Mouse (Mus musculus): Measurements from ENCODE around the gene Defb21. TPM values are rescaled to one million over a fixed set of nuclear protein-coding genes. Genes with fewer than 3 reads are reported as not detected.

Defb21 gene
- polyA plus RNA-seq, 1 experiment, result not detected

DNA sequence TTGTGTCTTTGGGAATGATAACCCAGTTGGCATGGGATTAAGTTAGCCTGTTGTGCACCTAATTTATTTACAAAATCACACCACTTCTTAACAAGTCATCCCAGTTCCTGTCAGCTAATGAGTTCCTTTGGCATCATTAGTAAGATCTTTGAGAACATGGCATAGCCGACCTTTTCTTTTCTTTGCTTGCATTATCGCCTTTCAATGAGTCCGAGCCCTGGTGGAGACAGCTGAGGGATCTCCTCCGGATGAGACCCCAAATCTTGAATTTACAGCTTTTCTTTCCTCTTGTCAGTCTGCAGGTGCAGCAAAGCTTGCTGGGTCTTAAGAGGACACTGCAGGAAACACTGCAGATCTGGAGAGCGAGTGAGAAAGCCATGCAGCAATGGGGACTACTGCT lies 3.5 kb upstream of the Defb21 start, which contains the start of gene Gm17416:
Gm17416 (plus strand) TSS at position 301 of the 400 bp plus-strand sequence.
- Histone ChIP-seq H3K27me3 (replicated peaks) (peaks cover 55% of the 10 kb centered on the region), H3K4me3 (replicated peaks) (no peak within 1 kb of the TSS), H3K9me3 (peaks cover 13% of the 10 kb centered on the region), H3K4me1 (0 out of 2 replicates have a peak, but pooled peaks cover 4% of the 10 kb centered on the region), H3K36me3 (replicated peaks; ENCODE audit: low read length) (no peaks in the 10 kb centered on the region)
- TF ChIP-seq FLI1 (IDR thresholded peaks at IDR 0.05; ENCODE audit: low read length) (no peak), GATA1 (IDR thresholded peaks at IDR 0.05; ENCODE audit: borderline replicate concordance, low read length) (no peak)

DNA sequence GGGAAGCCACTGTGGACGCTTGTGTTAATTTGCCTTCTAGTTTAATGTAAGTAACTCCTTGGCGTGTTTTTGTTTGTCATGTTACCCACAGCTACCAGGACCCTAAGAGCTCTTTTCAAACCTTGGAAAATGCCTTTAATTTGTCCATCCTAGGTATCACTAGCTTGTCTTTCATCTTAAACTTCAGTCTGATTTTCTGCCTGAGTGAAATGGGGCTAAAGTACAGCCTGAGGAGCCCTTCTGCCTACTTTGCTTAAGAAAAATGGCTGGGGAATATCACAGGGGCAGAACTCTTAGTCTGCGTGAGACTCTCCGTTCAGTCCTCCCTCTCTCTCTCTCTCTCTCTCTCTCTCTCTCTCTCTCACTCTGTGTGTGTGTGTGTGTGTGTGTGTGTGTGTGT lies 2.7 kb upstream of the Defb21 start:
- Histone ChIP-seq H3K27me3 (replicated peaks) (peaks cover 60% of the 10 kb centered on the region), H3K36me3 (replicated peaks; ENCODE audit: low read length) (no peaks in the 10 kb centered on the region), H3K4me1 (0 out of 2 replicates have a peak, but pooled peaks cover 4% of the 10 kb centered on the region), H3K9me3 (peaks cover 13% of the 10 kb centered on the region), H3K4me3 (replicated peaks) (no peak overlapping the region)
- no peak for TF ChIP-seq GATA1 (IDR thresholded peaks at IDR 0.05; ENCODE audit: borderline replicate concordance, low read length)
- TF ChIP-seq FLI1 (IDR thresholded peaks at IDR 0.05; ENCODE audit: low read length), result no peak

DNA sequence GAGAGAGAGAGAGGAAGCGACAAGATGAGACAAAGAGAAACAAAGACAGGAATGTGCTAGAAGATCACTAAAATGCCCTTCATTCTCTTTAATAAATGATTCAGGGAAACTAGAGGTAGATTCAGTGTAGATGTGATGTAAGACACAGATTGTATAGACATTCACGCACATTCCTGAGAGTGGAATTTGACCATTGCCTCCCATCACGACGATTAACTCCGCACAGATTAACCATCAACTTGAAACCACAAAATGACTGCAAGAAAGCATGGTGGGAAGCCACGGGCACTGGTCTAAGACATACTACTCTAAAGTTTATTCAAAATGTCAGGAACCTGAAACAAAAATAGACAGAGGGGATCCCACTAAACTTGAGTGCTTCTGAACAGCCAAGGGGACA lies 2.2 kb upstream of the Defb21 start:
- TF ChIP-seq GATA1 (IDR thresholded peaks at IDR 0.05; ENCODE audit: borderline replicate concordance, low read length) (no peak), FLI1 (IDR thresholded peaks at IDR 0.05; ENCODE audit: low read length) (no peak)
- Histone ChIP-seq H3K4me3 (replicated peaks) (no peak overlapping the region), H3K36me3 (replicated peaks; ENCODE audit: low read length) (no peaks in the 10 kb centered on the region), H3K9me3 (peaks cover 13% of the 10 kb centered on the region), H3K4me1 (0 out of 2 replicates have a peak, but pooled peaks cover 4% of the 10 kb centered on the region), H3K27me3 (replicated peaks) (peaks cover 59% of the 10 kb centered on the region)

DNA sequence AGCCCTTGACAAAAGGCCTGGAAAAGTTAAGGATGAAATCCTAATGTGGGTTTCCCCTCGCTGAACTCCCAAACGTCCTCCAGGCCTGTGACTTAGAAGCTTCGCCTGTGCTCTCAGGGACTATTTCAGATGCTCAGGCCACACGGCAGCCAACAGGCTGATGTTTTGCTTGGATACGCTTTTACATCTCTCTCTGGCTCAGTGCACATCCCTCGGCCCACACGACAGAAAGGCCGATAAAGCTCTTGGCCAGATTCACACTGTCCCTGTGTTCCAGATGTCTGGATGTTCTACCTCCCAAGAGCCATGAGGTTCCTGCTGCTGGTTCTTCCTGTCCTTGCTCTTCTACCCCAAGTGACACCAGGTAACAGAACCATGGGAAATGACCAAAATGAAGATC lies 940 bp downstream of the Defb21 start:
- no peak overlapping the region for H3K4me3 ChIP-seq (replicated peaks)
- no peaks in the 10 kb centered on the region for H3K36me3 ChIP-seq (replicated peaks; ENCODE audit: low read length)
- H3K27me3 ChIP-seq (replicated peaks), result peaks cover 67% of the 10 kb centered on the region
- H3K4me1 ChIP-seq, result peaks cover 5% of the 10 kb centered on the region; the same call in 1 of the 2 replicates
- TF ChIP-seq GATA1 (IDR thresholded peaks at IDR 0.05; ENCODE audit: borderline replicate concordance, low read length) (no peak), FLI1 (IDR thresholded peaks at IDR 0.05; ENCODE audit: low read length) (no peak)
- peaks cover 10% of the 10 kb centered on the region for H3K9me3 ChIP-seq

DNA sequence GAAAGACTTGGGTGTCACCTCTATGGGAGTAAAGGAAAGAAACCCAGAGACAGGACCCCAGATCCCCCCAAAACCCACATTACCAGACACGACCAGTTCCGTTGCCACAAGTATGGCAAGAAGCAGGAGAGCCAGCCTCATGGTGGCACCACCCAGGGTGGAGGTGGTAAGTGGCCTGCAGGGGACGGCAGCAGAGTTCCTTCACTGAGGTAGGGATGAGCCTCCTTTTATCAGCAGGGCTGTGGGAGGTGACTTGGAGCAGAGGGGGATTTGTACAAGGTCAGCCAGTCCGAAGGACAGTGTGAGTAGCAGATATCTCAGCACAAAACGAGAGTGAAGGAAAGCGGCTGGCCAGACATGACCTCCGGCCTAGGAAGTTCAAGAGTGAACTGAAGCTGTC lies 7.6 kb downstream of the Defb21 start, which contains the start of gene Defb19:
Defb19 (minus strand) TSS at position 206 of the 400 bp plus-strand sequence.
- no peaks in the 10 kb centered on the region for H3K9me3 ChIP-seq
- peaks cover 64% of the 10 kb centered on the region for H3K27me3 ChIP-seq (replicated peaks)
- TF ChIP-seq FLI1 (IDR thresholded peaks at IDR 0.05; ENCODE audit: low read length) (no peak), GATA1 (IDR thresholded peaks at IDR 0.05; ENCODE audit: borderline replicate concordance, low read length) (no peak)
- peaks cover 25% of the 10 kb centered on the region for H3K4me1 ChIP-seq
- H3K36me3 ChIP-seq (replicated peaks; ENCODE audit: low read length), result no peaks in the 10 kb centered on the region
- no peak within 1 kb of the TSS for H3K4me3 ChIP-seq (replicated peaks)

DNA sequence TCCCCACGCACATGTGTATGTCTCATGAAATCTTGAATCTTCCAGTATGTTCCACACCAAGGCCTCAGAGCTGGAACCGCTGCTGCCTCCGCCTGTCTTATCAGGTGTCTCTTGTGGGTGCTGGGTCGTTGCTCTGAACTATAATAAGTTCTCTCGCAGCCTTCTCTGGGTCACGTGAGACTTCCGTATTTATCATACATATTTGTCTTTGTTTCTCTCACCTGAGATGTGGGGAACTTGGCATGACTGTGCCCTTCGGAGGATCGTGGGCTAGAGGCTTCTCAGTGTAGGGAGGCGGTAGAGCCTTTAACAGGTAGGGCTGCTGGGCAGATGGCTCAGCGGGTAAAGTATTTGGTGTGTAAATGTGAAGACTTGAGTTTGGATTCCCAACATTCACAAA lies 8.1 kb downstream of the Defb21 start:
- no peak overlapping the region for H3K4me3 ChIP-seq (replicated peaks)
- peaks cover 28% of the 10 kb centered on the region for H3K4me1 ChIP-seq
- TF ChIP-seq GATA1 (IDR thresholded peaks at IDR 0.05; ENCODE audit: borderline replicate concordance, low read length) (no peak), FLI1 (IDR thresholded peaks at IDR 0.05; ENCODE audit: low read length) (no peak)
- H3K9me3 ChIP-seq, result no peaks in the 10 kb centered on the region
- H3K27me3 ChIP-seq (replicated peaks), result peaks cover 67% of the 10 kb centered on the region
- H3K36me3 ChIP-seq (replicated peaks; ENCODE audit: low read length), result no peaks in the 10 kb centered on the region

DNA sequence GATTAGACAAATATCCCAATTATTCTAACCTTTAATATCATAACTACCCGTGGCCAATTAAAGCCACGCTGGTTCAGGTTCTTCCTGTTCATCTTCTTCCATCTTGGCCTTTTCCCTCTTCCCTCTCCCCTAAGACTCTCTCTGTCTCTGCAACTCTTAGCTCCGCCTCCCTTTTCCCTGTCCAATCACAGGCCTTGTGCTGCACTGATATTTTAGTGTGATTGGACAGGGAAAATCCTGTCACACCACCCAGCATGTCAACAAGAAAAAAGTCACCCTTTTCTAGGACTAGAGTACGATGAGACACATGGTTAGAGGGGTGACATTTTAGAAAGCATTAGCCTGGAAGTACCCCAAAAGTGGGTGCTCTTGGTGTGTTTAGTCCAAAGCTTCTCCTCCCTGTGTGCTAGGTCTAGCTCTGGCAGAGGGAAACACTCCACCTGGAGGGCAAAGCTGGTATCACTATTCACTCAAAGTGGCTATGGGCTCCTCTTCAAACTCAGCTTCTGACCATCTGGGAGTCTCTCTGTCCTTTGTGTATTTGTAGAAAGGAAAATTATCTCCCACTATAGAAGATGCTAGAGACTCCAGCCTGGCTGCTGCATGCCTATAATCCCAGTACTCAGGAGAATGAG lies 14.5 kb downstream of the Defb21 start:
- no peak for TF ChIP-seq GATA1 (IDR thresholded peaks at IDR 0.05; ENCODE audit: borderline replicate concordance, low read length)
- TF ChIP-seq FLI1 (IDR thresholded peaks at IDR 0.05; ENCODE audit: low read length), result no peak
- peaks cover 64% of the 10 kb centered on the region for H3K4me1 ChIP-seq
- H3K27me3 ChIP-seq (replicated peaks), result peaks cover 42% of the 10 kb centered on the region
- no peaks in the 10 kb centered on the region for H3K36me3 ChIP-seq (replicated peaks; ENCODE audit: low read length)
- H3K4me3 ChIP-seq (replicated peaks), result no peak overlapping the region
- H3K9me3 ChIP-seq, result no peaks in the 10 kb centered on the region

DNA sequence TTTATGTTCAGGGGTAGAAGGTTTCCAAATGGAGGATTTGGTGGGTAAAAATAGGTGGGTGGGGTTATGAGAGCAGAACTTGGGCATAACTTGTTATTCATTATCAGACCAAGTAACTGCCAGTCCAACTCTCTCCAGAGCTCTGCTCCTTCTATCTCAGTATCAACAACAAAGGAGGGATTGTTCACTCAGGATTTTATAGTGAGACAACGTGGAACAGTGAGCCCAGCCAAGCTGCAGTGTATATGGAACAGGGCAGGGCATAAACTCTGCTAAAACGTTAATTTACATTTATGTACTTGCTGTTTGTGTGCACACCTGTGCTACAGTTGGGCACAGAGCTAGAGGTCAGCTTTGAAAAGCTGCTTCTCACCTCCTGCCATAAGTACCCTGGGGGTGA lies 15.9 kb downstream of the Defb21 start:
- no peak overlapping the region for H3K4me3 ChIP-seq (replicated peaks)
- H3K4me1 ChIP-seq, result peaks cover 65% of the 10 kb centered on the region
- peaks cover 40% of the 10 kb centered on the region for H3K27me3 ChIP-seq (replicated peaks)
- no peaks in the 10 kb centered on the region for H3K36me3 ChIP-seq (replicated peaks; ENCODE audit: low read length)
- H3K9me3 ChIP-seq, result no peaks in the 10 kb centered on the region
- TF ChIP-seq FLI1 (IDR thresholded peaks at IDR 0.05; ENCODE audit: low read length), result no peak
- no peak for TF ChIP-seq GATA1 (IDR thresholded peaks at IDR 0.05; ENCODE audit: borderline replicate concordance, low read length)

DNA sequence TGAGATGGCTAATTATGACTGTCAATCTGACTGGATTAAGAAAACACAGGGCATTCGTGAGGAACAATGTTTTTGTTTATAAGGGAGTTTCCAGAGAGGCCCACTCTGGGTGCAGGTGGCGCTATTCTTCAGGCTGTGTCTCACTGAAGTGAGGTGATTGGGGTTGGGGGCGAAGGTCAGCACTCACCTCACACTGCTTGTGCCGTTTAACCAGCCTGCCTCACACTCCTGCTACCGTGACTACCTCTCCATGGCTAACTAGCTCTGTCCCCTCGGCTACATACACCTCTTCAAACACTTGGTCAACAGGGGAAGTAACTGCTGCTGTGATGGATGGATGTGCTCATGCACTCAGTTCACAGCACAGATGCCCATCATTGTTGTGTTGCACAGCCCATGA lies 16.5 kb downstream of the Defb21 start:
- peak overlapping the region; percentile 5 for H3K4me3 ChIP-seq (replicated peaks)
- H3K27me3 ChIP-seq (replicated peaks), result peaks cover 39% of the 10 kb centered on the region
- peaks cover 59% of the 10 kb centered on the region for H3K4me1 ChIP-seq
- no peak for TF ChIP-seq FLI1 (IDR thresholded peaks at IDR 0.05; ENCODE audit: low read length)
- no peak for TF ChIP-seq GATA1 (IDR thresholded peaks at IDR 0.05; ENCODE audit: borderline replicate concordance, low read length)
- no peaks in the 10 kb centered on the region for H3K9me3 ChIP-seq
- no peaks in the 10 kb centered on the region for H3K36me3 ChIP-seq (replicated peaks; ENCODE audit: low read length)

DNA sequence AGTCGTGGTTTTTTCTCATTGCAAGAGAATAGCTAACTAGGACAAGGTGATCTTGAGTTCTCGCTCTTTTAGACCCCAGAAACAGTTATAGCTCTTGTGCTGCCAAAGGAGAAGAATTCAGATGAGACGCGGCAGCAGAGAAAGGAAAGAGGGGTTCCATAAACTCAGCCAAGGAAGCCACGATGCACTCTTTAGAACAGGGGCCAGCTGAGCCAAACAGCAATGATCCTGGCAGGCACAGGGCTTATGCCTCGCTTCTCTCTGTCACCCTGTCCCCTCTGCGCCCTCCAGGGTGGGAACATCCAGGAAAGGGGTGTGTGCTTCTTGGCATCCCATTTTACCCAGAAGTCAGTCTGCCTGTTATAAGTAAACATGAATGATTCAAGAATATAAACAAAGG lies 26.8 kb downstream of the Defb21 start, which contains the start of gene Defb45:
Defb45 (minus strand) TSS at position 101 of the 400 bp plus-strand sequence.
- H3K4me3 ChIP-seq (replicated peaks), result no peak within 1 kb of the TSS
- H3K36me3 ChIP-seq (replicated peaks; ENCODE audit: low read length), result no peaks in the 10 kb centered on the region
- H3K27me3 ChIP-seq (replicated peaks), result peaks cover 10% of the 10 kb centered on the region
- no peak for TF ChIP-seq FLI1 (IDR thresholded peaks at IDR 0.05; ENCODE audit: low read length)
- no peak for TF ChIP-seq GATA1 (IDR thresholded peaks at IDR 0.05; ENCODE audit: borderline replicate concordance, low read length)
- peaks cover 24% of the 10 kb centered on the region for H3K4me1 ChIP-seq
- peaks cover 21% of the 10 kb centered on the region for H3K9me3 ChIP-seq

Data from megakaryocyte, embryonic 14.5 days (primary cell).